Mouse (Mus musculus) hindbrain, embryonic 12.5 days (tissue): ENCODE measurements around the gene Ifrd2. TPM values are rescaled to one million over a fixed set of nuclear protein-coding genes. Genes with fewer than 3 reads are reported as not detected.
A peak's percentile ranks its signal among the peaks of the same experiment; 100 is the strongest.

Experiments used
- ATAC-seq: fragments of 200-750 bp; cut with Nextera tagmentation; 2 replicates; pipeline ENCODE4 v1.8.0; 2017; ENCODE audit warnings: moderate TSS enrichment; ENCODE audit not compliant: low FRiP score
- H3K27ac ChIP-seq: fragments of 300-500 bp; sonication (generic); 2 replicates; pipeline ENCODE4 v1.5.1; 2016; ENCODE audit warnings: mild to moderate bottlenecking
- H3K27me3 ChIP-seq: fragments of 300-500 bp; sonication (generic); 2 replicates; pipeline ENCODE4 v1.6.1; 2016; ENCODE audit warnings: mild to moderate bottlenecking
- H3K36me3 ChIP-seq: fragments of 300-500 bp; sonication (generic); 2 replicates; pipeline ENCODE4 v1.6.1; 2016; ENCODE audit warnings: mild to moderate bottlenecking
- H3K4me1 ChIP-seq: fragments of 300-500 bp; sonication (generic); 2 replicates; pipeline ENCODE4 v1.6.1; 2016
- H3K4me2 ChIP-seq: fragments of 300-500 bp; sonication (generic); replicated peaks from 2 replicates; pipeline ENCODE4 v1.6.1; 2016; ENCODE audit warnings: mild to moderate bottlenecking
- H3K4me3 ChIP-seq: fragments of 300-500 bp; sonication (generic); 2 replicates; pipeline ENCODE4 v1.5.1; 2016; ENCODE audit warnings: mild to moderate bottlenecking
- H3K9ac ChIP-seq: fragments of 300-500 bp; sonication (generic); 2 replicates; pipeline ENCODE4 v1.6.1; 2016; ENCODE audit warnings: mild to moderate bottlenecking, moderate library complexity
- H3K9me3 ChIP-seq: fragments of 300-500 bp; sonication (generic); replicated peaks from 2 replicates; pipeline ENCODE4 v1.6.1; 2016; ENCODE audit warnings: mild to moderate bottlenecking
- WGBS: fragments of 180-500 bp; shearing (Covaris S2); methylation state at CpG from one replicate; pipeline ENCODE4 v1.1.7; 2016; 5-methylcytosine and 5-hydroxymethylcytosine counted together
- polyA plus RNA-seq: library from polyadenylated mRNA; unstranded; fragments of >200 nt; fragmentation: Nextera tagmentation; extraction: Ambion mirVana; gene quantifications from 2 replicates; pipeline ENCODE4 v1.2.1, GENCODE M21; 2016

Gene Ifrd2
- polyA plus RNA-seq, 1 experiment from 2014 or later, result 19.5 TPM

DNA sequence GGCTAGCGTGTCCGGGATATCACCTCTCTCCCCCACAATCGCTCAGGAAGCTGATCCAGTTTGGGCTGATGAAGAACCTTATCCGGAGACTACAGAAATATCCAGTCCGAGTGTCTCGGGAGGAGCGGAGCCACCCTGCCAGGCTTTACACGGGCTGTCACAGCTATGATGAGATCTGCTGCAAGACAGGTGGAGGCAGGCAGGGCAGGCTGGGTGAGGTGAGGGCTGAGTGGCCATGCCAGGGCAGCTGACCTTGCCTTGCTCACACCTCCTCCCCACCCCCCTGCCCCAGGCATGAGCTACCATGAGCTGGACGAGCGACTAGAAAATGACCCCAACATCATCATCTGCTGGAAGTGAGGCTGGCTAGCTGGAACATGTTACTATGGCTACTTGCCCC lies 42.2 kb upstream of the Ifrd2 start:
- H3K9ac ChIP-seq, result no peak overlapping the region; the same call in 1 of the 2 replicates
- peaks cover 43% of the 10 kb centered on the region for H3K4me1 ChIP-seq
- WGBS, result 86% methylated on average over 10 of the region's 10 CpGs
- H3K9me3 ChIP-seq, result no peaks in the 10 kb centered on the region
- no peak for ATAC-seq
- peaks cover 19% of the 10 kb centered on the region for H3K27me3 ChIP-seq
- H3K36me3 ChIP-seq, result peaks cover 20% of the 10 kb centered on the region
- no peak overlapping the region for H3K27ac ChIP-seq
- H3K4me2 ChIP-seq, result no peak overlapping the region
- no peak overlapping the region for H3K4me3 ChIP-seq

- ATAC-seq, result no peak
- no peak overlapping the region for H3K4me2 ChIP-seq
- WGBS, result 3% methylated on average over 3 of the region's 3 CpGs
- H3K36me3 ChIP-seq, result peaks cover 20% of the 10 kb centered on the region
- H3K27ac ChIP-seq, result no peak overlapping the region
- H3K27me3 ChIP-seq, result peaks cover 23% of the 10 kb centered on the region
- H3K9ac ChIP-seq, result no peak overlapping the region
- H3K4me3 ChIP-seq, result no peak overlapping the region
- no peaks in the 10 kb centered on the region for H3K9me3 ChIP-seq
- H3K4me1 ChIP-seq, result peaks cover 43% of the 10 kb centered on the region
These were observed 41.8 kb upstream of the Ifrd2 start for GRCm38 (mm10) chr9:107545602-107546001.

DNA sequence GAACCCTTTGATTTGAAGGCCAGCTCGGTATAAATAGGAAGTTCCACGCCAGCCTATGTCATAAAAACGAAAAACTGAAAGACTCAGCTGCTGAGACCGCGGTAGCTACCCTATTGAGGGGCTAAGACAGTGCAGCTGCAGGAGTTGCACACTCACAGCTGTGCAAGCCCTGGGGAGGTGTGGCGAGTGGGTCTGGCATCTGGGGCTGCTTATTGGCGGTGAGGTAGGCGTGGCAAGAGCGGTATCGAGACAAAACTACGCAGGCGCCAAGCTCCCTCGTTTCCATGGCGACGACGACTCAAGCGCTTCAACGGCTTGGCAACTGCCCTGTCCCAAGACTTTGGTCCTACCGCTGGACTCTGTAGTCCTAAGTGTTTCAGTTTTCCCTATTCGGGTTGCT lies 40.4 kb upstream of the Ifrd2 start, which contains the start of gene Zmynd10:
Gene Zmynd10, plus strand, starts transcription at position 273 of the 400 bp plus-strand sequence.
- H3K4me2 ChIP-seq, result peak within 1 kb of the TSS; percentile 46
- H3K27me3 ChIP-seq, result peaks cover 37% of the 10 kb centered on the region
- H3K9me3 ChIP-seq, result no peaks in the 10 kb centered on the region
- peaks cover 20% of the 10 kb centered on the region for H3K36me3 ChIP-seq
- peak; percentile 66 for ATAC-seq
- 4% methylated on average over 20 of the region's 20 CpGs for WGBS
- H3K9ac ChIP-seq, result peak within 1 kb of the TSS; percentile 33; the same call in 1 of the 2 replicates
- peak within 1 kb of the TSS; percentile 52 for H3K27ac ChIP-seq
- H3K4me3 ChIP-seq, result peak within 1 kb of the TSS; percentile 7; the same call in 1 of the 2 replicates
- H3K4me1 ChIP-seq, result peaks cover 48% of the 10 kb centered on the region

DNA sequence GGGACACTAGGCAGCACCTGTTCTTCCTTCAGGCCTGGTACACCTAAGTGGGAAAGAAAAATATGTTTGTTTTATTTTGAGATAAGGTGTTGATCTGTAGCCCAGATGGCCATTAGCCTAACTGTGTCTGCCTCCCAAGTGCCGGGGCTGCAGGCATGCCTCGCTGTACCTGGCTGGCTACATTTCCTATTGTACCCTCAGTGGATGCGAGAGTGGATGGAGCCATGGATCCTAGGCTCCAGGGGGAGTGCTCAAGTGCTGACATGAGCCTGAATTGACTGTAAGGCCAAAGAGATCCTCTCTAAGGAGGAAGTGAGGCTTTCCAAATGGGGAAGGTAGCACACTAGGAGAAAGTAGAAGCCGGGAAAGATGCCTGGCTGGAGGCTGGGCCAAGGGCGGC lies 39.5 kb upstream of the Ifrd2 start:
- H3K9me3 ChIP-seq, result no peaks in the 10 kb centered on the region
- no peak overlapping the region for H3K27ac ChIP-seq
- no peak overlapping the region for H3K4me3 ChIP-seq
- peaks cover 46% of the 10 kb centered on the region for H3K27me3 ChIP-seq
- no peak for ATAC-seq
- H3K4me2 ChIP-seq, result no peak overlapping the region
- no peak overlapping the region for H3K9ac ChIP-seq
- H3K36me3 ChIP-seq, result peaks cover 20% of the 10 kb centered on the region
- WGBS, result 85% methylated on average over 5 of the region's 5 CpGs
- H3K4me1 ChIP-seq, result peaks cover 41% of the 10 kb centered on the region

DNA sequence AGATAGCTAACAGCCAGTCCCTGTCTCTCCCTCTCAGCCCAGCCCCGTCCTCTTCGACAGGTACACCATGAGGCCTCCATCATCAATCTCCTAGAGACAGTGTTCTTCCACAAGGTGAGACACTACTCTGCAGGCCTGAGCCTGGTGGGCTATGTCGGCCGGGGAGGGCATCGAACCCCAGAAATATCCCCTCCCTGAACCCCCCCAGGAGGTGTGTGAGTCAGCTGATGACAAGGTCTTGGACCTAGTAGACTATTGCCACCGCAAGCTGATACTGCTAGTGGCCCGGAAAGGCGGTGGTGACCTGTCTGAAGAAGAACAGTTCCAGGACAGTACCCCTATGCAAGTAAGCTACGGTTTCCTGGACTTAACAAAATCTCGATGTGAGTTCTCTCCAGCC lies 38.6 kb upstream of the Ifrd2 start:
- ATAC-seq, result no peak
- Histone ChIP-seq H3K9ac (no peak overlapping the region), H3K36me3 (peaks cover 13% of the 10 kb centered on the region), H3K4me1 (peaks cover 43% of the 10 kb centered on the region), H3K4me2 (no peak overlapping the region), H3K27me3 (peaks cover 48% of the 10 kb centered on the region), H3K27ac (no peak overlapping the region), H3K9me3 (no peaks in the 10 kb centered on the region), H3K4me3 (no peak overlapping the region)
- WGBS, result 87% methylated on average over 10 of the region's 10 CpGs

GRCm38 (mm10) chr9:107549297-107550074 lies 38.0 kb upstream of the Ifrd2 start:
- Histone ChIP-seq H3K36me3 (peaks cover 7% of the 10 kb centered on the region), H3K4me1 (peaks cover 44% of the 10 kb centered on the region), H3K9me3 (no peaks in the 10 kb centered on the region), H3K4me3 (no peak overlapping the region), H3K4me2 (no peak overlapping the region), H3K27ac (no peak overlapping the region), H3K27me3 (peaks cover 48% of the 10 kb centered on the region), H3K9ac (no peak overlapping the region)
- 81% methylated on average over 20 of the region's 20 CpGs for WGBS
- no peak for ATAC-seq

DNA sequence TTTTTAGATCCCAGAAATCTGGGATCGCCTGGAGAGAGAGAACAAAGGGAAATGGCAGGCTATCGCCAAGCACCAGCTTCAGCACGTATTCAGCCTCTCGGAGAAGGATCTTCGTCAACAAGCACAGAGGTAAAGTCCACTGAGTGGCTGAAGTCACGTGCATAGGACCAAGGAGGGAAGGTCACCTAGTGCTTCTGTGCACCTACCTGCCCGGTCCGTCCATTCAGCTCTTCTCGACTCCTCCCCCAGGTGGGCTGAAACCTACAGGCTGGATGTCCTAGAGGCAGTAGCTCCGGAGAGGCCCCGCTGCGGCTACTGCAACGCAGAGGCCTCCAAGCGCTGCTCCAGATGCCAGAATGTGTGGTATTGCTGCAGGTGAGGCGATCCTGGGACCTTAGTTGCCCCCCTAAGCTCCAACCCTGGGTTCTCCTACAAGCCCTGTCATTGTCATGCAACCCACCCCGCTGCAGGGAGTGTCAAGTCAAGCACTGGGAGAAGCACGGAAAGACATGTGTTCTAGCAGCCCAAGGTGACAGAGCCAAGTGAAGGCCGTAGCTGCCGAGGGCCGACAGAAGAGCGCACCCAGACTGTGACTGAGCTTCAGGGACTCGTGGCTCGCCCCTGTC lies 36.8 kb upstream of the Ifrd2 start:
- no peak for ATAC-seq
- peak overlapping the region; percentile 34; the same call in 1 of the 2 replicates for H3K4me3 ChIP-seq
- peak overlapping the region; percentile 51; the same call in 1 of the 2 replicates for H3K9ac ChIP-seq
- no peaks in the 10 kb centered on the region for H3K9me3 ChIP-seq
- H3K4me1 ChIP-seq, result peaks cover 49% of the 10 kb centered on the region
- 21% methylated on average over 23 of the region's 23 CpGs for WGBS
- peak overlapping the region; percentile 62 for H3K4me2 ChIP-seq
- H3K27ac ChIP-seq, result no peak overlapping the region
- peaks cover 48% of the 10 kb centered on the region for H3K27me3 ChIP-seq
- no peaks in the 10 kb centered on the region for H3K36me3 ChIP-seq

GRCm38 (mm10) chr9:107551117-107551889 lies 36.1 kb upstream of the Ifrd2 start, which contains the start of gene Rassf1:
Rassf1 (plus strand) TSS chr9:107551555.
- Histone ChIP-seq H3K4me2 (peak within 1 kb of the TSS; percentile 62), H3K9ac (peak within 1 kb of the TSS; percentile 51), H3K36me3 (no peaks in the 10 kb centered on the region), H3K27ac (no peak within 1 kb of the TSS), H3K4me3 (peak within 1 kb of the TSS; percentile 34), H3K9me3 (no peaks in the 10 kb centered on the region), H3K4me1 (peaks cover 49% of the 10 kb centered on the region), H3K27me3 (peaks cover 48% of the 10 kb centered on the region)
- ATAC-seq, result no peak
- under 1% methylated on average over 63 of the region's 63 CpGs for WGBS

DNA sequence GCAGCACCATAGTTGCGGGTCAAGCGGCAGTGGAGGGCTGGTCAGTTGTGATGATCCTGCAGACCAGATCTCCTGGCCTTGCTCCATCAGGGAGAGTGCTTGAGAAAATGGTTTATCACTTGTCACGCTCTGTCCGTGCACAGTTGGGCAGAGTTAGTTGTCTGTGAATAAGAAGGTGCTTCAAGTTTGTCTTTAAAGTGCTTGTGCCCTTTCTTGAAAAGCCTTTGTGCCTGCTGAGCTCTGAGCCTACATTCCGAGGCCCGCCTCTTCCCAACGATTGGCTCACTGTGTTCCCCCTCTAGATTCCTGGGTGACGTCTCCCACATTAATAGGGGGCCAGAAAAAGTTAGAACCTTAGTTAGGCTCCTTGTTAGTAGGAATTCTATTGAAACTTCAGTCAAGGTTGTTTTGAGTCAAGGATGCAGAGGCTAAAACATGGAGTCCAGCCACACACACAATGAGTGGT lies 35.5 kb upstream of the Ifrd2 start:
- peaks cover 48% of the 10 kb centered on the region for H3K4me1 ChIP-seq
- H3K9ac ChIP-seq, result peak overlapping the region; percentile 51
- peak overlapping the region; percentile 62 for H3K4me2 ChIP-seq
- peaks cover 48% of the 10 kb centered on the region for H3K27me3 ChIP-seq
- H3K27ac ChIP-seq, result no peak overlapping the region
- WGBS, result 3% methylated on average over 8 of the region's 8 CpGs
- no peaks in the 10 kb centered on the region for H3K9me3 ChIP-seq
- H3K36me3 ChIP-seq, result no peaks in the 10 kb centered on the region
- H3K4me3 ChIP-seq, result peak overlapping the region; percentile 34
- no peak for ATAC-seq

- Histone ChIP-seq H3K9ac (no peak overlapping the region), H3K4me3 (no peak overlapping the region; the same call in 1 of the 2 replicates), H3K27me3 (peaks cover 48% of the 10 kb centered on the region), H3K9me3 (no peaks in the 10 kb centered on the region), H3K27ac (no peak overlapping the region), H3K36me3 (peaks cover 9% of the 10 kb centered on the region), H3K4me2 (0 out of 2 replicates have a peak overlapping the region, but pooled peaks have one; percentile 62), H3K4me1 (peaks cover 39% of the 10 kb centered on the region)
- WGBS, result 80% methylated on average over 5 of the region's 5 CpGs
- no peak for ATAC-seq
These were observed 34.6 kb upstream of the Ifrd2 start for GRCm38 (mm10) chr9:107552690-107553393.

- H3K36me3 ChIP-seq, result peaks cover 18% of the 10 kb centered on the region
- peak overlapping the region; percentile 82 for H3K27ac ChIP-seq
- H3K4me2 ChIP-seq, result peak overlapping the region; percentile 93
- peak overlapping the region; percentile 65 for H3K9ac ChIP-seq
- WGBS, result 7% methylated on average over 37 of the region's 37 CpGs
- peaks cover 39% of the 10 kb centered on the region for H3K4me1 ChIP-seq
- peaks cover 43% of the 10 kb centered on the region for H3K27me3 ChIP-seq
- H3K4me3 ChIP-seq, result peak overlapping the region; percentile 66
- peak; percentile 80 for ATAC-seq
- no peaks in the 10 kb centered on the region for H3K9me3 ChIP-seq
These were observed 33.7 kb upstream of the Ifrd2 start for GRCm38 (mm10) chr9:107553541-107554318.
